Mouse (Mus musculus): Measurements from ENCODE around the gene Tstd1. TPM values are rescaled to one million over a fixed set of nuclear protein-coding genes. Genes with fewer than 3 reads are reported as not detected.

Gene Tstd1
- polyA plus RNA-seq, 1 experiment, result 0.66 TPM

GRCm38 (mm10) chr1:171388376-171389102, 30.1 kb upstream of the Tstd1 start, which contains the start of gene Arhgap30:
Gene Arhgap30 (plus strand): TSS chr1:171388954.
- Histone ChIP-seq H3K79me3 (ENCODE audit: low read depth) (no peaks in the 10 kb centered on the region), H3K27me3 (ENCODE audit: control insufficient read depth, insufficient read depth, insufficient read length) (no peaks in the 10 kb centered on the region), H3ac (ENCODE audit: control insufficient read depth, insufficient read length, low read depth) (no peak within 1 kb of the TSS), H3K79me2 (ENCODE audit: control insufficient read depth, insufficient read depth) (no peaks in the 10 kb centered on the region), H3K36me3 (ENCODE audit: control insufficient read depth, insufficient read depth) (no peaks in the 10 kb centered on the region), H3K4me3 (ENCODE audit: insufficient read depth, poor library complexity, severe bottlenecking) (no peak within 1 kb of the TSS)
- TF ChIP-seq CTCF (IDR thresholded peaks at IDR 0.05; ENCODE audit: control insufficient read depth, insufficient read depth, insufficient read length) (no peak), MYOG (IDR thresholded peaks at IDR 0.05; ENCODE audit: control insufficient read depth, extremely low read depth, insufficient read length) (no peak), MAX (IDR thresholded peaks at IDR 0.05) (no peak), USF1 (IDR thresholded peaks at IDR 0.05; ENCODE audit: low read depth) (no peak), MYOD1 (IDR thresholded peaks at IDR 0.05; ENCODE audit: control insufficient read depth, insufficient read length, low read depth) (no peak), CEBPB (IDR thresholded peaks at IDR 0.05; ENCODE audit: low read depth) (no peak), FOSL1 (IDR thresholded peaks at IDR 0.05; ENCODE audit: insufficient read depth, low read length, poor library complexity, severe bottlenecking) (no peak)

- TF ChIP-seq MYOD1 (IDR thresholded peaks at IDR 0.05; ENCODE audit: control insufficient read depth, insufficient read length, low read depth) (no peak), MYOG (IDR thresholded peaks at IDR 0.05; ENCODE audit: control insufficient read depth, extremely low read depth, insufficient read length) (no peak), USF1 (IDR thresholded peaks at IDR 0.05; ENCODE audit: low read depth) (no peak), MAX (IDR thresholded peaks at IDR 0.05) (no peak)
- Histone ChIP-seq H3ac (ENCODE audit: control insufficient read depth, insufficient read length, low read depth) (no peak overlapping the region), H3K79me3 (ENCODE audit: low read depth) (no peaks in the 10 kb centered on the region), H3K4me3 (ENCODE audit: insufficient read depth, poor library complexity, severe bottlenecking) (no peak overlapping the region), H3K36me3 (ENCODE audit: control insufficient read depth, insufficient read depth) (no peaks in the 10 kb centered on the region), H3K79me2 (ENCODE audit: control insufficient read depth, insufficient read depth) (no peaks in the 10 kb centered on the region), H3K27me3 (ENCODE audit: control insufficient read depth, insufficient read depth, insufficient read length) (peaks cover under 1% of the 10 kb centered on the region)
These were observed 28.6 kb upstream of the Tstd1 start for GRCm38 (mm10) chr1:171390101-171390500.

- no peaks in the 10 kb centered on the region for H3K36me3 ChIP-seq (ENCODE audit: control insufficient read depth, insufficient read depth)
- no peaks in the 10 kb centered on the region for H3K79me2 ChIP-seq (ENCODE audit: control insufficient read depth, insufficient read depth)
- H3ac ChIP-seq (ENCODE audit: control insufficient read depth, insufficient read length, low read depth), result no peak overlapping the region
- no peak overlapping the region for H3K4me3 ChIP-seq (ENCODE audit: insufficient read depth, poor library complexity, severe bottlenecking)
- H3K79me3 ChIP-seq (ENCODE audit: low read depth), result no peaks in the 10 kb centered on the region
- TF ChIP-seq FOSL1 (IDR thresholded peaks at IDR 0.05; ENCODE audit: insufficient read depth, low read length, poor library complexity, severe bottlenecking) (no peak), MAX (IDR thresholded peaks at IDR 0.05) (no peak), MYOD1 (IDR thresholded peaks at IDR 0.05; ENCODE audit: control insufficient read depth, insufficient read length, low read depth) (no peak), MYOG (IDR thresholded peaks at IDR 0.05; ENCODE audit: control insufficient read depth, extremely low read depth, insufficient read length) (no peak), CEBPB (IDR thresholded peaks at IDR 0.05; ENCODE audit: low read depth) (no peak), USF1 (IDR thresholded peaks at IDR 0.05; ENCODE audit: low read depth) (no peak), CTCF (IDR thresholded peaks at IDR 0.05; ENCODE audit: control insufficient read depth, insufficient read depth, insufficient read length) (no peak)
- no peaks in the 10 kb centered on the region for H3K27me3 ChIP-seq (ENCODE audit: control insufficient read depth, insufficient read depth, insufficient read length)
These were observed 16.9 kb upstream of the Tstd1 start for GRCm38 (mm10) chr1:171401821-171402220.

GRCm38 (mm10) chr1:171402991-171403390, 15.7 kb upstream of the Tstd1 start:
- H3ac ChIP-seq (ENCODE audit: control insufficient read depth, insufficient read length, low read depth), result no peak overlapping the region
- H3K79me2 ChIP-seq (ENCODE audit: control insufficient read depth, insufficient read depth), result no peaks in the 10 kb centered on the region
- H3K36me3 ChIP-seq (ENCODE audit: control insufficient read depth, insufficient read depth), result no peaks in the 10 kb centered on the region
- H3K79me3 ChIP-seq (ENCODE audit: low read depth), result no peaks in the 10 kb centered on the region
- H3K27me3 ChIP-seq (ENCODE audit: control insufficient read depth, insufficient read depth, insufficient read length), result no peaks in the 10 kb centered on the region
- no peak overlapping the region for H3K4me3 ChIP-seq (ENCODE audit: insufficient read depth, poor library complexity, severe bottlenecking)
- TF ChIP-seq MYOG (IDR thresholded peaks at IDR 0.05; ENCODE audit: control insufficient read depth, extremely low read depth, insufficient read length), result no peak
- TF ChIP-seq MYOD1 (IDR thresholded peaks at IDR 0.05; ENCODE audit: control insufficient read depth, insufficient read length, low read depth), result no peak
- no peak for TF ChIP-seq FOSL1 (IDR thresholded peaks at IDR 0.05; ENCODE audit: insufficient read depth, low read length, poor library complexity, severe bottlenecking)
- TF ChIP-seq USF1 (IDR thresholded peaks at IDR 0.05; ENCODE audit: low read depth), result no peak
- TF ChIP-seq CEBPB (IDR thresholded peaks at IDR 0.05; ENCODE audit: low read depth), result no peak
- TF ChIP-seq CTCF (IDR thresholded peaks at IDR 0.05; ENCODE audit: control insufficient read depth, insufficient read depth, insufficient read length), result no peak

- Histone ChIP-seq H3K27me3 (ENCODE audit: control insufficient read depth, insufficient read depth, insufficient read length) (peaks cover 7% of the 10 kb centered on the region), H3K4me3 (ENCODE audit: insufficient read depth, poor library complexity, severe bottlenecking) (no peak overlapping the region), H3ac (ENCODE audit: control insufficient read depth, insufficient read length, low read depth) (no peak overlapping the region), H3K36me3 (ENCODE audit: control insufficient read depth, insufficient read depth) (no peaks in the 10 kb centered on the region), H3K79me3 (ENCODE audit: low read depth) (peaks cover 7% of the 10 kb centered on the region), H3K79me2 (ENCODE audit: control insufficient read depth, insufficient read depth) (peaks cover 10% of the 10 kb centered on the region)
- TF ChIP-seq CEBPB (IDR thresholded peaks at IDR 0.05; ENCODE audit: low read depth) (no peak), MYOG (IDR thresholded peaks at IDR 0.05; ENCODE audit: control insufficient read depth, extremely low read depth, insufficient read length) (no peak), CTCF (IDR thresholded peaks at IDR 0.05; ENCODE audit: control insufficient read depth, insufficient read depth, insufficient read length) (no peak), MAX (IDR thresholded peaks at IDR 0.05) (no peak), USF1 (IDR thresholded peaks at IDR 0.05; ENCODE audit: low read depth) (no peak), MYOD1 (IDR thresholded peaks at IDR 0.05; ENCODE audit: control insufficient read depth, insufficient read length, low read depth) (no peak), FOSL1 (IDR thresholded peaks at IDR 0.05; ENCODE audit: insufficient read depth, low read length, poor library complexity, severe bottlenecking) (no peak)
These were observed 11.4 kb upstream of the Tstd1 start for GRCm38 (mm10) chr1:171407263-171407662.
